Mouse (Mus musculus) embryo, embryonic 10.5 days (tissue): ENCODE measurements around the gene Mxd4.

Experiments used
- DNase-seq: peaks from one replicate; pipeline ENCODE4 v3.0.0-alpha.2; 2015; ENCODE audit warnings: low spot score

Gene Mxd4

GRCm38 (mm10) chr5:34197243-34197642 is 9.7 kb upstream of the Mxd4 start:
- DNase-seq: no peak

GRCm38 (mm10) chr5:34196423-34196822 is 8.9 kb upstream of the Mxd4 start:
- no peak for DNase-seq

DNA sequence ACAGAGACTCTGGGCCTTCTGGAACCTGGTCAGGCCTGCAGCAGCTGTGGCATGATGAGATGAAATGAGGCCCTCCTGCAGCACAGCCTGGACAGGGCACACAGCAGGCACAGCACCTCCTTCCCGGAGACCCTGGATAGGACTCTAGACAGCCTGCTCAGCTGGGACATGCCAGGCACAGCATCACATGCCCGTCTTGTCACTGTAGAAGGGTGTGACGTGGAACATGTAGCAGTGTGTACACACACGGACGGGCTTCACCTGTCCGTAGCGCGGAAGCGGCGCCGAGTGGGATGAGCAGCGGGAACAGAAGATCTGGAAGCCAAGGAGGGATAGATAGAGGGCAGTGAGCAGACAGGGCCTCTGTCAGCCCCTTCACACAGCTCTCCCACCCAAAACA is 8.3 kb upstream of the Mxd4 start:
- DNase-seq: no peak

DNA sequence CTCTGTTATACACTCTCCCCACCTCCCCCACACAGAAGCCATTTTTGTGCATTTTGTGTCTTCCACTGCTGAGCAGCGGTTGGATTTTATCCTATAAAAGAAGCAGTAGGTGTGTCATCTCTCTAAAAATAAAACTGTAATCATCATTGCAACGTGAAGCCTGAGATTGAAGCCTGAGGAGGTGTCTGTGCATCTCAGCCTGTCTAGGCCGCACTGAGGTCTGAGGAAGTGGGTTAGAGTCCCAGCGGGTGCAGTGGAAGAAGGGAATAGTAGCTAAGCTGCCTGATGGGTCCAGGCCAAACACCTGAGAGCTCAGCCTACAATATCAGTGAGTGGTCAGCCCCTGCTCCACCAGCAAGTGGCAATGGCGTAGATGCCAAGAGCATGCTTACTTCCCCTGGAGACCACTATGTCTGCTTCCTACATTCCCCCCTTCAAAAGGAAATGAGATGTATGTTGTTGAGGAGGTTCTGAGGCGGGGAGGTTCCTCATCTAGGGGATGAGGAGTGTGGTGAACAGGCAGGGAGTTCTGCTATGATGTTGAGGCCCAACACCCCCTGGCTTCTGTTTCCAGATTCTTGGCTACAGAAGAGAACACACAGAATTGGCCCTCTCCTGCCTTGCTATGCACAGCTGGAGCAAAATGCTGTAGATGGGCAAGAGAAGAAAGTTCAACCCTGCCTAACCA is 7.6 kb upstream of the Mxd4 start:
- no peak for DNase-seq

GRCm38 (mm10) chr5:34194426-34194825 is 6.9 kb upstream of the Mxd4 start:
- DNase-seq: no peak

- DNase-seq: no peak
Measured at GRCm38 (mm10) chr5:34191843-34192242, 4.3 kb upstream of the Mxd4 start.

GRCm38 (mm10) chr5:34191021-34191420 is 3.5 kb upstream of the Mxd4 start:
- no peak for DNase-seq

DNA sequence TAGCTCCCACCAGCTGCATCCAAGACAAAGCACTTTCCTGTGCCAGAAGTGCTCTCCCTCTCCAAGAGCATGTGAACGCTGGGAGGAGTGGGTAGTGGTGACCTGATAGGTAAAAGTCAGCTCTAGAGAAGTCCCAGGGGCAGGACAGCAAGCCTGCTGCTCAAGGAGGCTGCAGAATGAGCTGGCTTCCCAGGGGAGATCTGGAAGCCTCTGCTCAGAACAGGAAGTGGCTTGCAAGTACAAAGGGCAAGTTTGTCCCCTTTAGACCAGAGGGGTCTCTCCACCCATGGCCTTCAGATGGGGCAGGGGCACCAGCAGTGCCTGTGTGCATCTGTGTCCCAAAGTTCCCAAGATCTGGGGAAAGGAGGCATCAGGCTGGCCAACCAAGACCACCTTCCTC is 2.0 kb upstream of the Mxd4 start:
- no peak for DNase-seq

DNA sequence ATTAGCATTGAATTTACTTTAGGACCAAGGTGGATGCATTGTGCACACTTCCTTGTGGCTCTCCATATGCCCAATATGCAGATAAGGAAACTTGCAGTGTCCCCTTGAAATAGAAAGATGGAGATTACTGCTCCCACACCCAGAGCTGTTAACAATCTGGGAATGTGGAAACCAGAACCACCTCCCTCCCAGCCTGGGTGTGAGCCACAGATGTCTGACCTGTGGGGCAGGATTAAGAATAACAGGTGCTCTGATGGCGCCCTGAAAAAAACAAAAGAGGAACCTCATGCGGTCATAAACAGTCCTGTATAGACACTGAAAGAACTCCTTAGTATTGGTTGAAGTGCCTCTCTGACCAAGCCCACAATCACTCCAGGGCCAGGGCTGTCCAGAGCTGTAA is 1.3 kb upstream of the Mxd4 start:
- DNase-seq: no peak

- DNase-seq: peak; percentile 48
Measured at GRCm38 (mm10) chr5:34186961-34187391, 544 bp downstream of the Mxd4 start.

DNA sequence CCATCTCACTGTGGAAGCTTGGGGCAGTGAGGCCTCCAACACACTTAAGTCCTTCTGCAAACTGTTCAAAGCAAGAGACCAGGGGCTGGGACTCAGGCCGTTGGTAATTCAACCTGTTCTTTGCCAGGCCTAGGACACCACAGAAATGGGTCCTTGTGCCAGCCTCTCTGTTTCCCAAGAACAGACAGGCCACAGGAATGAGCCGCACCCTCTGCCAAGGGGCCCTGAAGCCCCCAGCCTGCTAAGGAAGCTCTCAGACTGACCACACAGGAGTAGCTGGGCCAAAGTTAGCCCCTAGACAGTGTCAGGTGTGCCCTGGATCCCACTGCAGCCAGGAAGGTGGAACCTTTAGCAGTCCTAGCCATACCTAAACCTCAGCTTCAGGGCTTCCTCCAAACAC is 1.1 kb downstream of the Mxd4 start:
- no peak for DNase-seq

- no peak for DNase-seq
Measured at GRCm38 (mm10) chr5:34185791-34186190, 1.7 kb downstream of the Mxd4 start.

DNA sequence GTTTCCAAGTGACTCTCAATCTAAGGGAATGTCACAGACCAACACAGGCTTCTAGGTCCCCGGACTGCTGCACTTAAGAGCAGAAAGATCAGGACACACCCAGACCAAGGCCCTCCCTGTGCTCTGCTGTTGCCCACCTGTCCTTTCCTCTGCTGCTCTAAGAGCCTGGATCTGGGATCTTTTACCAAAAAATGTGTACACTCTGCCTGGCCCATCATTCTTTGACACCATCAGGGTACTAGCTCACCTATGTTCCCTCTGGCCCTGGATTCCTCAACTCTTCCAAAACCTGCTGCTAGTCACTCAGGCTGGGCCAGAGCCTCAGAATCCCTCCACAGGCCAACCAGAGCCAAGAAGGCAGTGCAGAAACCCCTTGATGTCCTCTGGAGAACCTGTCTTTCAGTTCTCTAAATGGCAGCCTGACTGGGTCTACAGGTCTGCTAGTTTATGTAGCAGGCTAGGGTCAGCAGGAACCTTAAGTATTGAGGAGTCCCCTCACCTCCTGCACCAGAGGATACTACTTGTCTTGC is 2.4 kb downstream of the Mxd4 start:
- no peak for DNase-seq

- no peak for DNase-seq
Measured at GRCm38 (mm10) chr5:34183976-34184375, 3.5 kb downstream of the Mxd4 start.

GRCm38 (mm10) chr5:34183156-34183880 is 4.2 kb downstream of the Mxd4 start:
- DNase-seq: no peak

DNA sequence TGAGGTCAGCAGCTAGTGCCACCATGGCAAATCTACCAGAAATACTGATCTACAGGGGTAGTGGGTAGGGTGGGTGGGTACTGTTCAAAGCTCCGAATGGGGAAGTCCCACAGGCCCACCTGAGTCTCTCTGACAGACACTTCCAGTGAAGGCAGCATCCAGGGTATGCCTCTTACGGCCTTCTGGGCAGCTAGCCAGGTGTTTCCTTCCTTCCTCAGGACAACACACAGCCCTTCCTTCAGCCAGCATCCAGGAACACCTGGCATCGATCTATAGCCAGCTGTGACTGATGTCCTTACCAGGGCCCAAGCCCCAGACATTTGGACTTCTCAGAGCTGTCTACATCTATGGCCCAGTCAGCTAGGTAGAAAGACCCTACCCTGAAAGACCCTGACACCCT is 5.0 kb downstream of the Mxd4 start:
- no peak for DNase-seq

DNA sequence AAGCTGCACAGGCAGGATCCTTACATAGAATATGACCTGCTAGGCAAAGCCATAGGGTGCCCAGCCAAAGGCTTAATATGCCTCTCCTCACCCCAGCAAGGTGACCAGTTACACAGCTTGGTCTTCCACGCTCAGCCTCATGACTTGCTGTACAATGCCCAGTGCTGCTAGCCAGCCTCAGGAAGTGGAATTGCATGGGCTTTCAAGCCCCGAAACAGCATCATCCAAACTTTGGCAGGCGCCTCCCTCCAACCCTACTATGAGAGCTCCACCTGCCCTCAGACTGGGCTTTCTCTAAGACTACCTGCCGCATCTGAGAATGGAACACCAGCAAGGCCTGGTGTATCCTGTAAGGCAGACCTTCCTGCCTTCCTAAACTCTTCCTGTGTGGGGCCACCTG is 9.7 kb downstream of the Mxd4 start:
- DNase-seq: no peak

DNA sequence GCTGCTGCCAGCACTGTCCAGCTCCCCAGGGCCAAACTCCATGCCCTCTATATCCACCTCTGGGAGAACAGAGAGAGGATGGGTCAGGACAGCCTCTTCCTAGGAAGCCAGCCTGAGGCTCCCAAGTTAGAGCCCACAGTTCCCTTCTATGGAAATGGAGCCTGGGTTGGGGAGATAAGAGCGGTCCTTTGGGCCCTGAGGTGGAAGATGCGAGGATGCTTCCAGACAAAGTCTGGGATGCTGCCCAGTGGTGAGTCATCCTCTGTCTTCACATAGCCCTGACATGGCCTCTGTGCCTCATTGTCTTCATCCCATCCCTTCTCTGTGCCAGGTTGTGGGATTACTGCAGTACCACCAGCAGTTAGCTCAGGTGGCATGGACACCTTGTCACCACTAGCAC is 10.4 kb downstream of the Mxd4 start:
- no peak for DNase-seq

GRCm38 (mm10) chr5:34176691-34177090 is 10.8 kb downstream of the Mxd4 start:
- no peak for DNase-seq

DNA sequence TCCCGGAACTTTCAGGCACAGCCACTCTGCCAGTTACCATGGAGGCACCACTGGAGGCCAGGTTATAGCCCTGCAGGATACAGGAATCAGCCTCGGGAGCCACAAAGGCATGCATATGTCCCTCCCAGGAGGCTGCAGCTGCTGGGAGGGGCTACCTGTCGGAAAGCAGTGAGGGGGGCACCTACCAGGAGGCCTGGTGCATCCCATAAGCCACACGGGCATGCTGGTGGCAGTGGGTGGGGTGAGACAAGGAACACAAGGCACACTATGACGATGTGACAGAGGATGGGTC is 12.2 kb downstream of the Mxd4 start:
- DNase-seq: no peak

DNA sequence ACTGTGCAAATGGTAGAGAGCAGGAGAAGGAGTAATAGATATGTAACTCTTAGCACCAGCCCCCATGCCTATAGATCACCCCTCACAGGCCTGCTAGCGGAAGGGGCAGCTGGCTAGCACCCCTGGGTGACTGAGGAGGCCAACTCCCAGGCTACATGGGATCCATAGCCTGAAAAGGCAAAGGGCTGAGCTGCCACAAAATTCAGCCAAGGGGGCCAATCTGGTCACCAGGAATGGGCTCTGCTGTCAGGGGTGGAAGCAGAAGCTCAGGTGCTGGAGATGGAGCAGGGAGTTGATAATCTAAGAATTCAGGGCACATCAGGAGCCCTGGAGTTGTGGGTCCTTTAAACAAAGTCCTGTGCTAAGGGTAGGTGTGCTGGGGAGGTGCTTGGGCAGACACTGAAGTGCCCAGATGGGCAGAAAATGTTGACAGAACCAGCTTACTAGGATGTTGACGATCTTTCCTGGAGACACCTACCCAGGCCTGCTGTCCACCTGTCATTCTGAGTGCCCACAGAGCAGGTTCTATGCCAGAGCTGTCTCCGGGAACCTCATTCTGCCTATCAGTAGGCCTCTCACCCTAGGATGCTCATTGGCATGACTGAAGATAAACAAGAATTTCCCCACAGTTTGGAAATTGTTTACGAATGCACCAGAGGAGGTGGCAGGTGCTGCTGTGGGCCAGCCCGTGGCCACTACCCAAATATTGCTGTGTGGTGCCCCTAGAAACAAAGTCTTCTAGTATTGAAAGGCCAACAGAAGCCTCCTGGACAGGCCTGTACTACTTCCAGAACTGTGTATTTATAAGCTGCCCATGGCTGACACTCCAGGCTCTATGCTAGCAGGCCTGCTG is 12.7 kb downstream of the Mxd4 start:
- no peak for DNase-seq

DNA sequence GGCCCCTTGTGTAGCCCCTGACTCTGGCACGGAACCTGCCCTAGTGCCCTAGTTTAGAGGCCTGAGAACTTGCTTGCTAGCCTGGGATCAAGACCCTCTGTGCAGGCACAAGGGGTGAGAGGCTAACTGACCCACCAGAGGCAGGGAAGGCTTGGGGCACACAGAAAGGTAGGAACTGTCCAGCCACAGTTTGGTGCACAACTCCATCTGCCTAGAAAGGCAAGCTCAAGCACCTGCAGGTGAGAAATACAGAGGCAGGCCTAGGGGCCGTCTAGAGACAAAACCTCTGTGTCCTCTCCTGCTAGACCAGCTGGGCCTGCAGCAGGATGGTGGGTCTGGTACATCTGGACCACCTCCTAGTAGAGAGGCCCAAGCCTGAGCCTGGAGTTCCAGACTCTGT is 13.5 kb downstream of the Mxd4 start:
- DNase-seq: no peak

GRCm38 (mm10) chr5:34170726-34171125 is 16.8 kb downstream of the Mxd4 start:
- DNase-seq: peak; percentile 3
